In genomic region chr10:110922612-110923011, GRCm38 (mm10) we compare ENCODE assay signal across 13 mouse cellular contexts. TPM values are rescaled to one million over a fixed set of nuclear protein-coding genes. Genes with fewer than 3 reads are reported as not detected.
DNase-seq lines count a peak whose midpoint lies in the region; ATAC-seq lines count a peak whose summit lies in the region.
"Had no signal": no experiment of that assay in that cellular context is flagged by ENCODE, and none has a peak within 500 bp of the region (broad histone marks: within the 10 kb centered on the region; RNA-seq: fewer than 3 reads in every experiment).

No protein-coding gene starts in this region.

- peaks cover 68% of the 10 kb centered on the region for H3K4me1 ChIP-seq in forebrain, embryonic 10.5 days
- H3K4me1 ChIP-seq in forebrain, embryonic 11.5 days (replicated peaks; ENCODE audit: control insufficient read depth, insufficient read depth, low read length) = peaks cover 11% of the 10 kb centered on the region; the same call in 1 of the 2 replicates
- peaks cover 59% of the 10 kb centered on the region for H3K4me1 ChIP-seq in kidney, embryonic 15.5 days
- peaks cover 16% of the 10 kb centered on the region for H3K4me1 ChIP-seq in hindbrain, embryonic 16.5 days (ENCODE audit: control insufficient read depth, insufficient read depth, low read depth, low read length)
- H3K4me1 ChIP-seq in neural tube, embryonic 15.5 days = peaks cover 47% of the 10 kb centered on the region

- intact Hi-C loops in gastrocnemius, postnatal 36 days (cut with DNase I) = no loop called here

- H3K4me3 ChIP-seq in forebrain, embryonic 10.5 days = peak overlapping the region; percentile 67; the same call in 1 of the 2 replicates
- no peak overlapping the region for H3K4me3 ChIP-seq in forebrain, embryonic 11.5 days (ENCODE audit: low read depth, low read length)
- H3K4me3 ChIP-seq in kidney, embryonic 15.5 days (replicated peaks) = peak overlapping the region; percentile 72; the same call in 1 of the 2 replicates
- H3K4me3 ChIP-seq in hindbrain, embryonic 16.5 days (ENCODE audit: low read length) = no peak overlapping the region
- H3K4me3 ChIP-seq in neural tube, embryonic 15.5 days (replicated peaks) = peak overlapping the region; percentile 13; the same call in 1 of the 2 replicates
- H3K4me3 ChIP-seq: liver, embryonic 13.5 days had no signal

- no peak overlapping the region for H3K4me2 ChIP-seq in forebrain, embryonic 11.5 days (ENCODE audit: low read depth, low read length, severe bottlenecking)
- peak overlapping the region; percentile 90 for H3K4me2 ChIP-seq in kidney, embryonic 15.5 days
- peak overlapping the region; percentile 17; the same call in 1 of the 2 replicates for H3K4me2 ChIP-seq in hindbrain, embryonic 16.5 days (ENCODE audit: low read length)
- H3K4me2 ChIP-seq in neural tube, embryonic 15.5 days = peak overlapping the region; percentile 85

- no peak overlapping the region for H3K27ac ChIP-seq in forebrain, embryonic 10.5 days
- H3K27ac ChIP-seq in forebrain, embryonic 11.5 days (ENCODE audit: low read depth, low read length) = no peak overlapping the region
- no peak overlapping the region for H3K27ac ChIP-seq in kidney, embryonic 15.5 days
- no peak overlapping the region for H3K27ac ChIP-seq in hindbrain, embryonic 16.5 days (ENCODE audit: low read depth, low read length)
- H3K27ac ChIP-seq in neural tube, embryonic 15.5 days (replicated peaks) = no peak overlapping the region
- H3K27ac ChIP-seq: liver, embryonic 13.5 days; midbrain, embryonic 10.5 days had no signal

- 88% methylated on average over 9 of the region's 9 CpGs for WGBS in forebrain, embryonic 10.5 days
- 80% methylated on average over 9 of the region's 9 CpGs for WGBS in forebrain, embryonic 11.5 days
- WGBS in kidney, embryonic 15.5 days = 61% methylated on average over 9 of the region's 9 CpGs
- 70% methylated on average over 9 of the region's 9 CpGs for WGBS in hindbrain, embryonic 16.5 days
- WGBS in neural tube, embryonic 15.5 days = 47% methylated on average over 9 of the region's 9 CpGs

- ATAC-seq in forebrain, embryonic 11.5 days (replicated peaks; ENCODE audit: low FRiP score) = no peak
- no peak for ATAC-seq in kidney, embryonic 15.5 days (replicated peaks; ENCODE audit: low FRiP score)
- ATAC-seq in hindbrain, embryonic 16.5 days = no peak
- ATAC-seq in neural tube, embryonic 15.5 days (ENCODE audit: low FRiP score) = no peak

- no peak overlapping the region for H3K9ac ChIP-seq in forebrain, embryonic 11.5 days (ENCODE audit: low read length)
- no peak overlapping the region for H3K9ac ChIP-seq in kidney, embryonic 15.5 days
- H3K9ac ChIP-seq in hindbrain, embryonic 16.5 days (ENCODE audit: low read depth, low read length) = no peak overlapping the region
- H3K9ac ChIP-seq in neural tube, embryonic 15.5 days (replicated peaks) = no peak overlapping the region
- H3K9ac ChIP-seq: liver, embryonic 13.5 days had no signal

- no peaks in the 10 kb centered on the region for H3K27me3 ChIP-seq in forebrain, embryonic 10.5 days (ENCODE audit: poor library complexity, severe bottlenecking)
- no peaks in the 10 kb centered on the region for H3K27me3 ChIP-seq in forebrain, embryonic 11.5 days (ENCODE audit: control insufficient read depth, insufficient read depth, low read length)
- no peaks in the 10 kb centered on the region for H3K27me3 ChIP-seq in kidney, embryonic 15.5 days
- no peaks in the 10 kb centered on the region for H3K27me3 ChIP-seq in hindbrain, embryonic 16.5 days (replicated peaks; ENCODE audit: control insufficient read depth, insufficient read depth, low read length)
- H3K27me3 ChIP-seq in neural tube, embryonic 15.5 days (replicated peaks) = no peaks in the 10 kb centered on the region

- 0 out of 2 replicates have a peak, but pooled peaks cover under 1% of the 10 kb centered on the region for H3K9me3 ChIP-seq in forebrain, embryonic 10.5 days
- H3K9me3 ChIP-seq in forebrain, embryonic 11.5 days (ENCODE audit: control insufficient read depth, low read length) = no peaks in the 10 kb centered on the region
- H3K9me3 ChIP-seq in kidney, embryonic 15.5 days (replicated peaks) = peaks cover under 1% of the 10 kb centered on the region; the same call in 1 of the 2 replicates
- H3K9me3 ChIP-seq in hindbrain, embryonic 16.5 days (ENCODE audit: control insufficient read depth, low read length) = no peaks in the 10 kb centered on the region
- no peaks in the 10 kb centered on the region for H3K9me3 ChIP-seq in neural tube, embryonic 15.5 days (replicated peaks)
- H3K9me3 ChIP-seq: liver, embryonic 13.5 days had no signal

- DNase-seq in forebrain, embryonic 10.5 days (ENCODE audit: extremely low spot score, low spot score) = no peak
- DNase-seq in forebrain, embryonic 11.5 days (ENCODE audit: low spot score) = no peak
- no peak for DNase-seq in kidney, adult 18-20 months
- DNase-seq in cerebellum, adult 8-10 months = no peak
- no peak for DNase-seq in gastrocnemius, postnatal 36 days
- DNase-seq: adrenal gland, adult 2 months; cerebellum, postnatal 36 days; kidney, postnatal 4 days; liver, embryonic 13.5 days had no signal

- H3K36me3 ChIP-seq in forebrain, embryonic 10.5 days (replicated peaks) = peaks cover 20% of the 10 kb centered on the region
- H3K36me3 ChIP-seq in forebrain, embryonic 11.5 days (ENCODE audit: control insufficient read depth, insufficient read depth, low read length) = no peaks in the 10 kb centered on the region
- H3K36me3 ChIP-seq in kidney, embryonic 15.5 days = no peaks in the 10 kb centered on the region
- no peaks in the 10 kb centered on the region for H3K36me3 ChIP-seq in hindbrain, embryonic 16.5 days (ENCODE audit: control insufficient read depth, insufficient read depth, low read length)
- H3K36me3 ChIP-seq in neural tube, embryonic 15.5 days = no peaks in the 10 kb centered on the region
- H3K36me3 ChIP-seq: liver, embryonic 13.5 days had no signal

RNA-seq across cellular contexts. Expression of gene Csrp2, which starts 3.0 kb away (rescaled TPM):
- polyA plus RNA-seq in forebrain, embryonic 10.5 days (2016; fragmentation: Nextera tagmentation; extraction: Ambion mirVana) = 197 and 204 TPM in 2 replicates
- polyA plus RNA-seq in forebrain, embryonic 11.5 days (2014; fragmentation: Nextera tagmentation; extraction: Ambion mirVana) = 169 and 173 TPM in 2 replicates
- polyA plus RNA-seq in kidney, embryonic 15.5 days (2015; fragmentation: Nextera tagmentation; extraction: Ambion mirVana) = 189 and 196 TPM in 2 replicates
- 120 and 121 TPM in 2 replicates for polyA plus RNA-seq in hindbrain, embryonic 16.5 days (2015; fragmentation: Nextera tagmentation; extraction: Ambion mirVana)
- 146 and 165 TPM in 2 replicates for polyA plus RNA-seq in neural tube, embryonic 15.5 days (2015; fragmentation: Nextera tagmentation; extraction: Ambion mirVana)
- total RNA-seq in gastrocnemius, postnatal 36 days (2021) = 1 to 10 TPM; 5.9 to 6.2 TPM

Comparison
In these comparisons a context has a peak if more than half of its experiments do, and no peak if none do; other contexts are left out.
1. H3K4me3 ChIP-seq: peak in forebrain, embryonic 10.5 days (single experiment), kidney, embryonic 15.5 days (single experiment) and neural tube, embryonic 15.5 days (single experiment); none in forebrain, embryonic 11.5 days (single experiment) and hindbrain, embryonic 16.5 days (single experiment).